Mouse (Mus musculus): ENCODE results near the gene Litaf. TPM values are rescaled to one million over a fixed set of nuclear protein-coding genes. Genes with fewer than 3 reads are reported as not detected.
A peak's percentile ranks its signal among the peaks of the same experiment; 100 is the strongest.

Litaf gene
- polyA plus RNA-seq, 1 experiment, result 103 TPM

DNA sequence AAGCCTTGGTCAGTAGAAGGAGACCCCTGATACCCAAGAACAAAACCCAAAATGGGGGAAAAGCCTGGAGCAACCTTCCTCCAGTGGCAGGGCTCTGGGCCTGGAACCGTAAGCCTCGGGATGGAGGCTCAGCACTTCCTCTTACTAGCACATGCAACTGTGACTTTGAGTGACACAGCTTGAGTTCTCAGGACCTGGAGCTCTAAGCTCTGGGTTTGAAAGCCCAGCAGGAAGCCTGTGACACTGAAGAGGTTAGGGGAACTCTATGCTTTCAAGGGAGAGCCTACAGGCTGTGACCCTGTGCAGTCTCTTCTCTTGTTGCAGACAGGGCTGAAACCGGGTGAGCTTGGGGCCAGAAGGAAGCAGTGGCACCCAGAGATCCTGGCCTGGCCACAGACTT, 66.1 kb downstream of the Litaf start:
- H3K36me3 ChIP-seq (ENCODE audit: control insufficient read depth, insufficient read depth), result no peaks in the 10 kb centered on the region
- peak overlapping the region; percentile 32 for H3K4me2 ChIP-seq (ENCODE audit: low read depth)
- no peak overlapping the region for H3K4me3 ChIP-seq
- TF ChIP-seq POLR2AphosphoS2 (IDR thresholded peaks at IDR 0.05; ENCODE audit: insufficient read length, low read depth) (no peak), MYOG (IDR thresholded peaks at IDR 0.05; ENCODE audit: control insufficient read depth in 1 of 3, insufficient read depth in 1 of 3, insufficient read length in 2 of 3, low read depth in 2 of 3) (no peak), POLR2A (IDR thresholded peaks at IDR 0.05; ENCODE audit: insufficient read length, low read depth) (no peak), MYOD1 (IDR thresholded peaks at IDR 0.05; ENCODE audit: control insufficient read depth in 1 of 3, insufficient read length in 2 of 3, low read depth in 2 of 3) (no peak), CEBPB (IDR thresholded peaks at IDR 0.05; ENCODE audit: insufficient read depth, poor library complexity, severe bottlenecking) (no peak)
- H3K27me3 ChIP-seq (ENCODE audit: control insufficient read depth, insufficient read depth, insufficient read length), result no peaks in the 10 kb centered on the region
- no peak overlapping the region for H3ac ChIP-seq (ENCODE audit: control insufficient read depth, insufficient read length)
- H3K79me2 ChIP-seq (ENCODE audit: control insufficient read depth, insufficient read depth), result no peaks in the 10 kb centered on the region

DNA sequence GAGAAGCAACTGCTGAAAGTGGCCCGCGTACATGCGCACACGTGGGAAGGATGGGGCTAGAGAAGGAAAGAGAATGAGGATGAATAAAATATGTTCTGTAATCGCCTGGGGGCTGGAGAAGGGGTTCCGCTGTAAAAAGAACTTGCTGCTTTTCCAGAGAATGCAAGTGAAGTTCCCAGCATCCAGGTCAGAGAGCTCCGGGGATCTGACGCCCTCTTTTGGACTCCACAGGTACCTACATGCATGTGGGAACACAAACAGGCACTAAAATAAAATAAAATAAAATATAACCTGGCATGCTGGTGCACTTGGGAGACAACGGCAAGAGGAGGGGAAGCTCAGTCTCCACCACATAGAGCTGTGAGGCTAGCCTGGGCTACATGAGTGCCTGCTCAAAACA, 67.7 kb downstream of the Litaf start:
- TF ChIP-seq POLR2A (IDR thresholded peaks at IDR 0.05; ENCODE audit: insufficient read length, low read depth) (no peak), MYOD1 (IDR thresholded peaks at IDR 0.05; ENCODE audit: control insufficient read depth in 1 of 3, insufficient read length in 2 of 3, low read depth in 2 of 3) (no peak), USF1 (IDR thresholded peaks at IDR 0.05; ENCODE audit: low read depth) (no peak), CEBPB (IDR thresholded peaks at IDR 0.05; ENCODE audit: insufficient read depth, poor library complexity, severe bottlenecking) (no peak), MAX (IDR thresholded peaks at IDR 0.05; ENCODE audit: low read depth) (no peak), REST (IDR thresholded peaks at IDR 0.05; ENCODE audit: insufficient read depth, insufficient read length) (no peak), MYOG (IDR thresholded peaks at IDR 0.05; ENCODE audit: control insufficient read depth in 1 of 3, insufficient read depth in 1 of 3, insufficient read length in 2 of 3, low read depth in 2 of 3) (no peak)
- H3ac ChIP-seq (ENCODE audit: control insufficient read depth, insufficient read length), result no peak overlapping the region
- H3K79me2 ChIP-seq (ENCODE audit: control insufficient read depth, insufficient read depth), result no peaks in the 10 kb centered on the region
- H3K4me3 ChIP-seq, result no peak overlapping the region
- no peak overlapping the region for H3K4me2 ChIP-seq (ENCODE audit: low read depth)
- no peaks in the 10 kb centered on the region for H3K27me3 ChIP-seq (ENCODE audit: control insufficient read depth, insufficient read depth, insufficient read length)
- no peaks in the 10 kb centered on the region for H3K36me3 ChIP-seq (ENCODE audit: control insufficient read depth, insufficient read depth)

DNA sequence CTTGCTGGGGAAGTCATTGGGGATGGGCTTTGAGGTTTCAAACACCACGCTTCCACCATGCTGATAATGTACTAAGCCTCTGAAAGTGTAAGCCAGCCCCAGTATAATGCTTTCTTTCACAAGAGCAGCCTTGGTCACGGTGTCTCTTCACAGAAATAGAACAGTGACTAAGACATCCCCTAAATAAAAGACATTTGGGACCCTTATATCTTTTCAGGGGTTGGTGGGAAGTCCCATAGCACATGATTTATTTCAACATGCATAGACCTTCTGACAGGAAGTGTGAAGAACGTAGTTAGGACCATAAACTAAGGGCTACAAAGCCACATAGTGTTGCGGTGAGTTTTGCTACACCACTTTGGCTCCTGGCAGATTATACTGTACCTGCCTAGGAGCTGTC, 69.4 kb downstream of the Litaf start:
- Histone ChIP-seq H3K4me2 (ENCODE audit: low read depth) (no peak overlapping the region), H3K27me3 (ENCODE audit: control insufficient read depth, insufficient read depth, insufficient read length) (no peaks in the 10 kb centered on the region), H3ac (ENCODE audit: control insufficient read depth, insufficient read length) (no peak overlapping the region), H3K79me2 (ENCODE audit: control insufficient read depth, insufficient read depth) (peaks cover 13% of the 10 kb centered on the region), H3K4me3 (no peak overlapping the region), H3K36me3 (ENCODE audit: control insufficient read depth, insufficient read depth) (no peaks in the 10 kb centered on the region)
- no peak for TF ChIP-seq SRF (IDR thresholded peaks at IDR 0.05; ENCODE audit: control insufficient read depth, insufficient read length, low read depth)
- no peak for TF ChIP-seq E2F4 (IDR thresholded peaks at IDR 0.05; ENCODE audit: insufficient read depth)
- TF ChIP-seq MYOG (IDR thresholded peaks at IDR 0.05; ENCODE audit: control insufficient read depth in 1 of 3, insufficient read depth in 1 of 3, insufficient read length in 2 of 3, low read depth in 2 of 3), result no peak
- no peak for TF ChIP-seq CEBPB (IDR thresholded peaks at IDR 0.05; ENCODE audit: insufficient read depth, poor library complexity, severe bottlenecking)
- no peak for TF ChIP-seq REST (IDR thresholded peaks at IDR 0.05; ENCODE audit: insufficient read depth, insufficient read length)
- TF ChIP-seq TCF12 (IDR thresholded peaks at IDR 0.05; ENCODE audit: insufficient read depth, poor library complexity, severe bottlenecking), result no peak
- no peak for TF ChIP-seq TCF3 (IDR thresholded peaks at IDR 0.05; ENCODE audit: insufficient read length, low read depth)
- TF ChIP-seq POLR2A (IDR thresholded peaks at IDR 0.05; ENCODE audit: insufficient read length, low read depth), result no peak
- no peak for TF ChIP-seq USF1 (IDR thresholded peaks at IDR 0.05; ENCODE audit: low read depth)
- no peak for TF ChIP-seq POLR2AphosphoS2 (IDR thresholded peaks at IDR 0.05; ENCODE audit: insufficient read length, low read depth)
- TF ChIP-seq MYOD1 (IDR thresholded peaks at IDR 0.05; ENCODE audit: control insufficient read depth in 1 of 3, insufficient read length in 2 of 3, low read depth in 2 of 3), result no peak
- TF ChIP-seq MAX (IDR thresholded peaks at IDR 0.05; ENCODE audit: low read depth), result no peak

DNA sequence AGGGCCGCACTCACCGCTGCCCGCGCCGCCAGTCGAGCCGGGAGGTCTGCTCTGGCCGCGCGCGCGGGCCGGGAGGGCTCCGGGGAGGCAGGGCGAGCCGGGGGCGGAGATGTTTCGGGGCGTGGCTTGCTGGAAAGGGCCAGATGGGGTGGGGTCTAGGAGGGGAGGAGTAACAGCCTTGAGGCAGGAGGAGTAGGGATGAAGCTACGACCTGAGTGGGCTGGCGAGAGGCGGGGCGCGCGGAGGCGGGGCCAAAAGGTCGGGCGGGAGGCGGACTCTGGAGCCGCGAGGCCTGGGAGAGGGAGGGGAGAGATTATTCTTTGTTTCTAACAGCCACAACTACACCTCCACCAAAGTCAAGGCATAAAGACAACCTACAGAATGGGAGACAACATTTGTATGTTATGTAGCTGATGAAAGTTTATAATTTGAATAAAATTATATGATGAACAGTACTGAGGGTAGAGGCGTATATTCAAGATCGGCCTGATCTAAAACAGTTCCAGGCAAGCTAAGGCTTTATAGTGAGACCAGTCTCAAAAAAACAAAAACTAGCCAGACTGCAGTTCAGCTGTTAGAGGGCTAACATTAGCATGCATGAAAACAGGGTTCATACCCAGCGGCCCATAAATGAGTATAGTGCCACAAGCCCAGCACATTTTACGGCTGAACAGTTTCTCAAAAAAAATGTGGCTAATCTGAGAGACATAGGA, 72.8 kb downstream of the Litaf start:
- TF ChIP-seq POLR2AphosphoS2 (IDR thresholded peaks at IDR 0.05; ENCODE audit: insufficient read length, low read depth) (peak; percentile 88), E2F4 (IDR thresholded peaks at IDR 0.05; ENCODE audit: insufficient read depth) (no peak), MYOG (IDR thresholded peaks at IDR 0.05; ENCODE audit: control insufficient read depth in 1 of 3, insufficient read depth in 1 of 3, insufficient read length in 2 of 3, low read depth in 2 of 3) (no peak), MAX (IDR thresholded peaks at IDR 0.05; ENCODE audit: low read depth) (no peak), REST (IDR thresholded peaks at IDR 0.05; ENCODE audit: insufficient read depth, insufficient read length) (peak; percentile 21), TCF12 (IDR thresholded peaks at IDR 0.05; ENCODE audit: insufficient read depth, poor library complexity, severe bottlenecking) (no peak), SRF (IDR thresholded peaks at IDR 0.05; ENCODE audit: control insufficient read depth, insufficient read length, low read depth) (no peak), USF1 (IDR thresholded peaks at IDR 0.05; ENCODE audit: low read depth) (no peak), TCF3 (IDR thresholded peaks at IDR 0.05; ENCODE audit: insufficient read length, low read depth) (no peak), MYOD1 (IDR thresholded peaks at IDR 0.05; ENCODE audit: control insufficient read depth in 1 of 3, insufficient read length in 2 of 3, low read depth in 2 of 3) (no peak), CEBPB (IDR thresholded peaks at IDR 0.05; ENCODE audit: insufficient read depth, poor library complexity, severe bottlenecking) (no peak), POLR2A (IDR thresholded peaks at IDR 0.05; ENCODE audit: insufficient read length, low read depth) (peak; percentile 95)
- Histone ChIP-seq H3K79me2 (ENCODE audit: control insufficient read depth, insufficient read depth) (peaks cover 47% of the 10 kb centered on the region), H3K36me3 (ENCODE audit: control insufficient read depth, insufficient read depth) (peaks cover 8% of the 10 kb centered on the region), H3K27me3 (ENCODE audit: control insufficient read depth, insufficient read depth, insufficient read length) (no peaks in the 10 kb centered on the region), H3ac (ENCODE audit: control insufficient read depth, insufficient read length) (peak overlapping the region; percentile 44), H3K4me2 (ENCODE audit: low read depth) (peak overlapping the region; percentile 71), H3K4me3 (peak overlapping the region; percentile 80)
